9 mouse cellular contexts compared by ENCODE assay signal in genomic region chr2:105611651-105612050, GRCm38 (mm10). TPM values are rescaled to one million over a fixed set of nuclear protein-coding genes. Genes with fewer than 3 reads are reported as not detected.
DNase-seq lines count a peak whose midpoint lies in the region; ATAC-seq and TF ChIP-seq lines count a peak whose summit lies in the region.
"Had no signal": no experiment of that assay in that cellular context is flagged by ENCODE, and none has a peak within 500 bp of the region (broad histone marks: within the 10 kb centered on the region; RNA-seq: fewer than 3 reads in every experiment).

No protein-coding gene starts in this region.

- TF ChIP-seq CTCF in midbrain, postnatal 0 days (IDR thresholded peaks at IDR 0.05): no peak

- H3K4me3 ChIP-seq in midbrain, embryonic 10.5 days: peak overlapping the region; percentile 32
- no peak overlapping the region for H3K4me3 ChIP-seq in midbrain, postnatal 0 days (ENCODE audit: low read depth, low read length)
- no peak overlapping the region for H3K4me3 ChIP-seq in forebrain, embryonic 15.5 days
- no peak overlapping the region for H3K4me3 ChIP-seq in limb, embryonic 13.5 days

- ATAC-seq in midbrain, postnatal 0 days (ENCODE audit: low FRiP score): no peak
- ATAC-seq in forebrain, embryonic 15.5 days (replicated peaks): no peak
- ATAC-seq in limb, embryonic 13.5 days (ENCODE audit: low FRiP score, low read depth): no peak

- peaks cover 61% of the 10 kb centered on the region for H3K4me1 ChIP-seq in midbrain, embryonic 10.5 days
- peaks cover 3% of the 10 kb centered on the region; the same call in 1 of the 2 replicates for H3K4me1 ChIP-seq in midbrain, postnatal 0 days (ENCODE audit: insufficient read depth, low read length)
- peaks cover 33% of the 10 kb centered on the region for H3K4me1 ChIP-seq in forebrain, embryonic 15.5 days
- H3K4me1 ChIP-seq in limb, embryonic 13.5 days: peaks cover 23% of the 10 kb centered on the region

- H3K9ac ChIP-seq in midbrain, postnatal 0 days (replicated peaks; ENCODE audit: low read length, poor library complexity, severe bottlenecking): no peak overlapping the region
- H3K9ac ChIP-seq in forebrain, embryonic 15.5 days (replicated peaks): no peak overlapping the region
- no peak overlapping the region for H3K9ac ChIP-seq in limb, embryonic 13.5 days

- H3K4me2 ChIP-seq in midbrain, postnatal 0 days (ENCODE audit: low read depth, low read length, poor library complexity, severe bottlenecking): no peak overlapping the region
- peak overlapping the region; percentile 26; the same call in 1 of the 2 replicates for H3K4me2 ChIP-seq in forebrain, embryonic 15.5 days (replicated peaks)
- H3K4me2 ChIP-seq in limb, embryonic 13.5 days (replicated peaks): peak overlapping the region; percentile 51

- H3K27me3 ChIP-seq in midbrain, embryonic 10.5 days (ENCODE audit: low read depth, poor library complexity, severe bottlenecking): peaks cover 95% of the 10 kb centered on the region
- peaks cover 22% of the 10 kb centered on the region for H3K27me3 ChIP-seq in midbrain, postnatal 0 days (ENCODE audit: insufficient read depth, low read length)
- 0 out of 2 replicates have a peak, but pooled peaks cover 3% of the 10 kb centered on the region for H3K27me3 ChIP-seq in forebrain, embryonic 15.5 days
- peaks cover 27% of the 10 kb centered on the region for H3K27me3 ChIP-seq in limb, embryonic 13.5 days

- DNase-seq in midbrain, embryonic 10.5 days (ENCODE audit: low spot score): no peak
- no peak for DNase-seq in midbrain, postnatal 0 days (ENCODE audit: low spot score)
- DNase-seq in left cerebral cortex, adult 11 months (ENCODE audit: low spot score): no peak
- no peak for DNase-seq in cerebellum, adult 11-12 months
- no peak for DNase-seq in urinary bladder, postnatal 10 days (ENCODE audit: low spot score)
- DNase-seq: lung, adult 18-20 months had no signal

- no peaks in the 10 kb centered on the region for H3K36me3 ChIP-seq in midbrain, embryonic 10.5 days
- no peaks in the 10 kb centered on the region for H3K36me3 ChIP-seq in midbrain, postnatal 0 days (ENCODE audit: insufficient read depth, low read length)
- no peaks in the 10 kb centered on the region for H3K36me3 ChIP-seq in forebrain, embryonic 15.5 days
- H3K36me3 ChIP-seq in limb, embryonic 13.5 days: no peaks in the 10 kb centered on the region

- 10% methylated on average over 4 of the region's 4 CpGs for WGBS in midbrain, embryonic 10.5 days
- WGBS in midbrain, postnatal 0 days: 19% methylated on average over 4 of the region's 4 CpGs
- WGBS in forebrain, embryonic 15.5 days: 7% methylated on average over 4 of the region's 4 CpGs
- WGBS in limb, embryonic 13.5 days: 11% methylated on average over 4 of the region's 4 CpGs

- H3K27ac ChIP-seq in midbrain, embryonic 10.5 days (replicated peaks): peak overlapping the region; percentile 87
- H3K27ac ChIP-seq in midbrain, postnatal 0 days (ENCODE audit: low read depth, low read length): no peak overlapping the region
- H3K27ac ChIP-seq in forebrain, embryonic 15.5 days (replicated peaks): no peak overlapping the region
- H3K27ac ChIP-seq in limb, embryonic 13.5 days: no peak overlapping the region

- H3K9me3 ChIP-seq in midbrain, embryonic 10.5 days (replicated peaks): no peaks in the 10 kb centered on the region
- no peaks in the 10 kb centered on the region for H3K9me3 ChIP-seq in midbrain, postnatal 0 days (ENCODE audit: low read length)
- no peaks in the 10 kb centered on the region for H3K9me3 ChIP-seq in forebrain, embryonic 15.5 days
- no peaks in the 10 kb centered on the region for H3K9me3 ChIP-seq in limb, embryonic 13.5 days

RNA-seq across cellular contexts. Expression of gene Pax6, which starts 57.0 kb away (rescaled TPM):
- 39.0 and 40.1 TPM in 2 replicates for polyA plus RNA-seq in midbrain, embryonic 10.5 days (2016; fragmentation: Nextera tagmentation; extraction: Ambion mirVana)
- total RNA-seq in midbrain, postnatal 0 days (2014; rRNA removed): 15.4 and 27.1 TPM in 2 replicates
- 6.9 and 11.3 TPM in 2 replicates for polyA plus RNA-seq in midbrain, postnatal 0 days (2015; fragmentation: Nextera tagmentation; extraction: Ambion mirVana)
- 45.0 and 57.0 TPM in 2 replicates for polyA plus RNA-seq in forebrain, embryonic 15.5 days (2015; fragmentation: Nextera tagmentation; extraction: Ambion mirVana)
- polyA plus RNA-seq in limb, embryonic 13.5 days (2015; fragmentation: Nextera tagmentation; extraction: Ambion mirVana): 0.39 and 0.55 TPM in 2 replicates
- total RNA-seq: heart, adult 8-10 months had no signal
